Mouse (Mus musculus) urinary bladder, postnatal 36 days (tissue): ENCODE results near the gene Gm20388.

Experiments
- DNase-seq, 2 experiments: peaks; one replicate each; pipeline ENCODE4 v3.0.0; 2022; ENCODE audit warnings: low spot score in 2 of 2, mixed read lengths in 1 of 2

The Gm20388 gene

DNA sequence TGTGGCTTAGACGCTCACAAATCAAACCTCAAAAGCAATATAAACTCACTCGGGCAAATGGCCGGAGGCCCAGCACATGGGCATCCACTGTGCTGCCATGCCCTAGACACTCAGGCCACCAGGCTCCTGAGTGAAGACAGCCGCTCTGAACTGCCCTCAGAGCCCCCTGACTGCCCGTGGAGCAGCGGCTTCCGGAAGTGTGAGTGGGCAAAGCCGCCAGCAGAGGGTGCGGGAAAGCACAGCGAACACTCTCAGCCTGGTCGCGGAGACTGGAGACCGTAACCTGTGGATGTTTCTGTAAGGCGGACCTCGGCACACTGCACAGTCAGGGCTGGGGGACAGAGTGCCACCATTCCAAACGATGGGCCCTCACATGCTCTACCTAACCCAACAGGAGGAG is 1647.9 kb downstream of the Gm20388 start:
- no peak for DNase-seq

DNA sequence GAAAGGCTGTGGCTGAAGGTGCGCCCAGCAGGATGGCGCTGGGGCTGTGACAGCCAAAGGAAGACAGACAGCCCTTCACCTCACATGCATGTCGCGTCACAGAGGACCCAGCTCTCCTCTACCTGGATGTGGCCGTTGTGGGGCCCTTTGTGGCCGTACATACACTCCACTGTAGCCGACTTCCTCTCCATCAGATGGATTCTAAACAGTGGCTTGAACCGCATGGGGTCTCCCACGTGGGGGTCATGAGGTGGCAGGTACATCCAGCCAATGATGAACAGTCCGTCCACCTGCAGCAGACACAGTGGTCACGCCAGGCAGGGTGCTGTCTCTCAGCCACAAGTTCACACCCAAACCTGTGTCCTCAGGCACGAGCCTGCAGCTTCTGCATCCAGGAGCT is 1649.2 kb downstream of the Gm20388 start:
- DNase-seq = no peak

GRCm38 (mm10) chr8:121560432-121561100 is 1649.9 kb downstream of the Gm20388 start:
- DNase-seq = no peak

GRCm38 (mm10) chr8:121561636-121562345 is 1651.2 kb downstream of the Gm20388 start:
- DNase-seq = peak in 1 of 2 experiments; percentile 70

GRCm38 (mm10) chr8:121562941-121563351 is 1652.3 kb downstream of the Gm20388 start:
- peak in 1 of 2 experiments; percentile 79 for DNase-seq

DNA sequence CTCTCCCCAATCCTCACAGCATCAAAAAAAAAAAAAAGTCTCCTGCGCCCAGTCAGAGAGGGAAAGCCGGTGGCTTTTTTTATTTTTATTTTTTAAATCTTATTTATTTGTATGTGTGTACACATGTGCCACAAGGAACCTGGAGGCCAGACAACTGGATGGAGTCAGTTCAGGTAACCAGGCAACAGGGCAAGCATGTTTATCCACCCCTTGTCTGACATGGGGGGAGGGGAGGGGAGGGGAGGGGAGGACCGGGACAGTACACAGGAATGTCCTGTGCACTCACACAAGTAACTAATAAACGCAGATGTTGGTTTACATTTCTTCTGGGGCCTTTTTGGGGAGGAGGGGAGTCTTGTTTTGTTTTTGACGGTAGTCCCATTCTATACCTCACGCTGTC is 1653.1 kb downstream of the Gm20388 start:
- DNase-seq = no peak

GRCm38 (mm10) chr8:121568321-121568720 is 1657.7 kb downstream of the Gm20388 start:
- no peak for DNase-seq

DNA sequence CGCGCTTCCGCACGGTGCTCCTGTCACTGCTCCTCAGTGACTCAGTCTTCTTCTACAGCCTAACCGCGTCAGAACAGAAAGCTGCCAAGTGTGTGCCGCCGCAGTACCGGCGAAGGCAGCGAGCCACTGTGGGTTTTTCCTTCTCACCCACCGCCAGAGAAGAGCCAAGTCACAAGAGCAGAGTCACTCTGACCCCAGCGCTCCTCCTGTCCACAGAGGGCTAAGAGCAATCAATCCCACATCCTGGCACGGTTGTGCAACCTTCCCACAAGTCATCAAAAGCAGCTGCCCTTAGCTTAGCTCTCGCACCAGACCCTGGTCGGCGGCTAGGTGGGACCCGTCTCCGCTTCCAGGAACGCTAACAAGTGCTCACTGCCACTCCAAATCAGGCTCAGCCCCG is 1659.7 kb downstream of the Gm20388 start:
- no peak for DNase-seq

DNA sequence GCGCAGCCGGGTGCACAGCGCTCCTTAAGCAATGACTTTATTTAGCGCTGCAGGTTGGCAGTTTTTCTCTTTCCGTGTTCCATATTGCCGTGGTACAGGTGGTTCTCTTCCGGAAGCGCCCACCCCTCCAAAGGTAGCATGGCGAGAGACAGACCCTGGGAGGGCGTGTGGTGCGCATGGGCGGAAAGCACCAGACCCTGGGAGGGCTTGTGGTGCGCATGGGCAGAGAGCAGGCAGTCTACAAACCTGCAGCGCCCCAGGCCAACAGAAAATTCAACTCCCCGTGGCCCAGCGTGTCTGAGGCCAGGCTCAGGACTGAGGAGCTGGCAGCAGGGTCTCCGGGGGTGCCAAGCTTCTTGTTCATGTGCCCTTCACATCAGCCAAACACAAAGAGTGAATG is 1660.2 kb downstream of the Gm20388 start:
- no peak for DNase-seq

GRCm38 (mm10) chr8:121572121-121572520 is 1661.5 kb downstream of the Gm20388 start:
- DNase-seq = no peak

DNA sequence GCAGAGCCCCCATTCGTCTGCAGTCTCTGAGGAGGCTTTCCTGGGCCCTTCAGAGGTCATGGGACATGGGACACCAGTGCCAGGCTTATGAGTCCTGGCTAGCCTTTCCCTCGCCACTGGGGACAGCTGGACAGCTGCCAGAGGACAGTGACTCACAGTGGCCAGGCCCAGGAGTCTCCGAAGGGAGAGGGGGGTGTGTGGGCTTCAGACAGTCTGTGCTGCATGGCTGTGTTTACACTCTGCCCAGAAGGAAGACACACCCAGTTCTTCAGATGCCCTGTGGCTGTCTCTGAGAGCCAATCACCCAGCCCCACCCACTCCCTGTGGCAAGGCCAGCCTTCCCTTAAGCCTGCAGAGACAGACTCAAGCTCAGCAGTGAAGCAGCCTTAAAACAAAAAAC is 1662.6 kb downstream of the Gm20388 start:
- DNase-seq = peak; percentile 70 to 83

DNA sequence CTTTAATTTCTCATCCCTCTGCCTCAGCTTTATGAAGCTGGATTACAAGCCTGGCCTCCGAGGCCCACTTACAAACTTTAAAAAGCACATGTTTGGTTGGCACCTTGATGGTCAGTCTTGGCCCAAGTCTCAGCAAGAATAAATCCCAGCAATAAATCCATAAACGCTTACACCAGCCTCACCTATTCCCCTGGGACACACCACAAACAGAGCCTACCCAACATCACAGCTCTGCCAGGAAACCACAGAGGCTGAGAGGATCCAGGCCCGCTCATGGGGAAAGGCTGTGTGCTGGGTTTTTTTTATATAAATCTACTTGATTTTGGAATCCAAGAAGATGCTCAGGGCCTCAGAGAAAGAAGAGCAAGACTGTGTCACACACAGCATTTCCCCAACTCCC is 1665.0 kb downstream of the Gm20388 start:
- DNase-seq = no peak

- no peak for DNase-seq
Measured at GRCm38 (mm10) chr8:121577751-121578675, 1667.4 kb downstream of the Gm20388 start.

GRCm38 (mm10) chr8:121578676-121579451 is 1668.2 kb downstream of the Gm20388 start, which contains the start of gene Fbxo31:
Fbxo31 (minus strand) TSS chr8:121578806.
- DNase-seq = peak; percentile 77 to 91

GRCm38 (mm10) chr8:121580465-121580864 is 1669.8 kb downstream of the Gm20388 start:
- peak in 1 of 2 experiments; percentile 57 for DNase-seq

DNA sequence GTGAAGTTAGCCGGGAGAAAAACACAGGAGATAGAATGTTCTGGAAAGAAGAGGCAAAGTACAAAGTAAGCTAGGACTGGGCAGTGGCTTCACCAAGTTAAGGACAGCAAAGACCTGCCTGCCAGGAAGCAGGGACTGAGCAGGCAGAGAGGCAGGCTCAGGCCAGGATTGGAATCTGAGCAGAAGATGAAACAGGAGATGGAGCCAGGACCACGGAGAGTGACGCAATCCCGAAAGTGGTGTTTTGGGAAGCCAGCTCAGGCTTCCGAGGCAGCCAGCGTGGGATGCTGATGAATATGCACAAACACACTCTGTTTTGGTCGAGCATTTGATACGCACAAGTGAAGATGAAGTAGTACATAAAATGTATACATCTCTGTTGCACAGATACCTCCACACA is 1673.0 kb downstream of the Gm20388 start:
- DNase-seq = peak in 1 of 2 experiments; percentile 58

GRCm38 (mm10) chr8:121584730-121585129 is 1674.1 kb downstream of the Gm20388 start:
- no peak for DNase-seq

GRCm38 (mm10) chr8:121585159-121585825 is 1674.7 kb downstream of the Gm20388 start:
- DNase-seq = peak; percentile 99

- DNase-seq = no peak
Measured at GRCm38 (mm10) chr8:121588750-121589149, 1678.1 kb downstream of the Gm20388 start.

DNA sequence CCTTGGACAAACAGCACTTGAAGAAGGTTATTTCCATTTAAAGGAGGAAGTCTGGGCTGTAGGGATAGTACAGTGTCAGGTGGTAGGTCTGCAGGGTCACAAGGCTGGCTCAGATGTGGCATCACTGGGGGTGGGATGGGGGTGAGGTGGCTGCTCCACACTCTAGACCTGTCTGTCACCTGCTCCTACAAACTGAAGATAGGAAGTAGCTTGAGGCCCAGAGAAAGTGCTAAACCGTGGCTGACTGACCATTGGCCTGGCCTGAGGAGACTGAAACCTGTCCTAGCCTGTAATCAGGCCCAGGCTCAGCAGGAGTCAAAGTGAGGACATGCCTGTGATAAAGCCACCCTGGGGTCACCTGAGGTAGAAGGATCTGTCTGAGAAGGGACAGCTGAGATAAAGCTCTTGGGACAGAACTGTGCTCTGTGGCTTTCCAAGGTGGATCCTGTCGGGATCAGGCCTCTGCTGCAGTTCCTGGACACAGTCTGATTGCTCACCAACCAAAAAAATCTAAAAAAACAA is 1678.6 kb downstream of the Gm20388 start:
- DNase-seq = no peak
